Mouse (Mus musculus) telencephalon, adult 2 months (tissue): Measurements from ENCODE around the gene Mif4gd.

Experiments
- DNase-seq: peaks from one replicate; pipeline ENCODE4 v3.0.0-alpha.2; 2011; ENCODE audit warnings: low read depth, low spot score

Gene Mif4gd

DNA sequence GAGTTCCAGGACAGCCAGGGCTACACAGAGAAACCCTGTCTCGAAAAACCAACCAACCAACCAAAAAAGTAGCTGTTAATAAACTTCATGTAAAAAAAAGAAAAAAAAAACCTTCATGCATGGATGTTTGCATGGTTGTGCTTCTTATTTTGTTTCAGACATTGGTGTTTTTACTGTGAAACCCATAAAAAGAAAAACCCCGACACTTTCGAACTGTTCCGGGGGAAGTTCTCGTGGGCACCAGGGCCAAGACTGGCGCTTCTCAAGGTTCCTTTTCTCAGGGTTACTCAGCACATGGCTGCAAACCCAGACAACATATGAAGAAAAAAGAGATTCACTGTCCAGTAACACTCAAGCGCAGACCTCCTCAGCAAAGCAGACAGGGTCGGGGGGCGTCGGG lies 20.1 kb upstream of the Mif4gd start:
- no peak for DNase-seq

DNA sequence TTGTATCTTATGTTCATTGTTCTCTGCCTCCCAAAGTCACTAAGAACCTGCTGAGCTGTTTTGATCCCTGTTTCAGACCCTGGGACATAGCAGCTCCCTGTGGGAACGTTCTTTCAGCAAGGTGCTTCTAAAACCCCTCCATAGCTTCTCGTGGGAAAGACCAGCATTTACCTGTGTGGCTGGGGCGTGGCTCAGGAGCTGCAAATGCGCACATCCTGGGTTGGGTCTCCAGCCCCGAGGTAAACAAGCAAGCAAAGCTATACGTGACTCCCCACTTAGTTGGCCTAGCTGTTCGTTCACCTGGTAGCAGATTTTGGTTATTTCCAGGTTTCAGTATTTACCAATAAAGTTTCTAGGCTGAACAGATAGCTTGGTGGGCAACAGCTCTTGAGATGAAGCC lies 19.5 kb upstream of the Mif4gd start:
- DNase-seq, result no peak

DNA sequence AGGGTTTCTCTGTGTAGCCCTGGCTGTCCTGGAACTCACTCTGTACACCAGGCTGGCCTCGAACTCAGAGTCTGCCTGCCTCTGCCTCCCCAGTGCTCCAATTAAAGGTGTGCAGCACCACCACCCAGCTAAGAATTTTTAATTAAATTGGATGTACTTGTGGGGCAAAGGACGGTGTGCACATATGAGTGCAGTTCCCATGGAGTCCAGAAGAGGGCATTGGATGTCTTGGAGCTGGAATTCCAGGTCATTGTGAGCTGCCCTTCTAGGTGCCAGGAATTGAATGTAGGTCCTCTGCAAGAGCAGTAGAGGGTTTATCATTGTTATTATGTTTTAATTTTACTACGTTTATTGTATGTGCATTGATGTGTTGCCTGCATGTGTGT lies 18.7 kb upstream of the Mif4gd start:
- no peak for DNase-seq

DNA sequence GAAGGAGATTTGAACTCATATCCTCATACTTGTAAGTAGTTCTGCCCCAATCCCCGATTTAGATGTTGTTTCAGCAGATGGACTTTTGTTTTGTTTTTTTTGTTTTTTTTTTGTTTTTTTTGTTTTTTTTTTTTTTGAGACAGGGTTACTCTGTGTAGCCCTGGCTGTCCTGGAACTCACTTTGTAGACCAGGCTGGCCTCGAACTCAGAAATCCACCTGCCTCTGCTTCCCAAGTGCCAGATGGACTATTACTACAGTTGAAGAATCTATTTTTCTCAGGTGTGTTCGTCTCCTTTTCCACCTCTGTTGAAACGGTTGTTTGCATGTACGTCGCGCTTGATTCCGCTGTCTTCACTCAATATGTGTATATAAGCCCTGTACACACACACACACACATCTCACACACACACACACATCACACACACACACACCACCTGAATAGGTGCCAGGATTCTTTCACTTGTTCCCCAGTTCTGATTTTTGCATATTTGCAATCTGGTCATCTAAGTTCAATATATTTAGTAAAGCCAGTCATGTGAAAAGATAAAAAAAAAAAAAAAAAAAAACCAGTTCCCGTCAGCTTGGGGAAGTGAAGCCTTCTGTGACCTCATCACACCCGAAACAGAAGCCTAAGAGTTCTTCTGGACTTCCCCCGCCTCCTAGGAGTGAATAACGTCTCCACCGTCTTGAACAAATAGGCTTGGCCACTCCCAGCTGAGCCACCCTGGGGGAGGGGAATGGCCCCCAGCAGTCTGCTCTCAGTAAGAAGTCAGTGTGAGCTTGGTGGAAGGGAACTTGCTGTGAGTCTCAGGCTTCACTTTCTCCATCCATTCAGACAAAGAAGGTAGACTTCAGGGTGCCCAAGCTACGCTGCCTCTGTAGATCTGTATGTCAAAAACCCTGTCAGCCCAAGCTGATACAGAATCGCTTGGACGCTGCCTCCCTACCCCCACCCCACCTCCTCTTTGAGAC lies 18.0 kb upstream of the Mif4gd start:
- no peak for DNase-seq

DNA sequence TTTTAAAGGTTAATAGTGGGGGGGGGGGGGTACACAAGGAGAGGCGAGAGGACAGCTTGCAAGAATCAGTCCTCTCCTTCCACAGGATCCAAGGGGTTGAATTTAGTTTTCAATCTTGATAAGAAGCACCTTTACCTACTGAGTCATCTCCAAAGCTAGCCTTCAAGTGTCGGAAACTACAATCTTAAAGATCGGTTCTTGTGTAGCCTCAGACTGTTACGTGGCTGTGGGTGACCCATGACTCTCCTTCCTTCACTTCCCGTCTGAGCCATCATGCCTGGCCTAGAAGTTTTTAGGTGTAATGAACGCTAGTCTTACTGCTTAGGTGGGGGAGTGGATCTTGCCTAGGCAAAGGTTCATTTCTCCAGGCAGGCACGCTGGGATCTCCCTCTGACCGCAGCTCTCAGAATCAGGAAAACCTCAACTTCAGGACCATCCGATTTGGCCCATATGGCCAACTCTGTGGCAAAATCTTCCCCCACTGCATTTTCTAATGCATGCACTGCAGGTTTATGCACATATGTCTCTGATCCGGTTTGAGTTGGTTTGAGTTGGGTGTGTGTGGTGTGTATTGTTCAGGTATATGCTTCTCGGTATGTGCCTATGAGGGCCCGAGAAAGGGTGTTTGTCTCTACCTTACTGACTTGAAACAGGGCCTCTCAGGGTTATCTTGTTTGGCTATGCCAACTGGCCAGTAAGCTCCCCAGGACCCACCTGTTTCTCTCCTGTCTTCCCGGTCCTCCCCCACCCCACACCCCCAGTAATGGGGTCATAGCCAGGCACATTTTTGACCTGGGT lies 17.2 kb upstream of the Mif4gd start:
- DNase-seq, result no peak

DNA sequence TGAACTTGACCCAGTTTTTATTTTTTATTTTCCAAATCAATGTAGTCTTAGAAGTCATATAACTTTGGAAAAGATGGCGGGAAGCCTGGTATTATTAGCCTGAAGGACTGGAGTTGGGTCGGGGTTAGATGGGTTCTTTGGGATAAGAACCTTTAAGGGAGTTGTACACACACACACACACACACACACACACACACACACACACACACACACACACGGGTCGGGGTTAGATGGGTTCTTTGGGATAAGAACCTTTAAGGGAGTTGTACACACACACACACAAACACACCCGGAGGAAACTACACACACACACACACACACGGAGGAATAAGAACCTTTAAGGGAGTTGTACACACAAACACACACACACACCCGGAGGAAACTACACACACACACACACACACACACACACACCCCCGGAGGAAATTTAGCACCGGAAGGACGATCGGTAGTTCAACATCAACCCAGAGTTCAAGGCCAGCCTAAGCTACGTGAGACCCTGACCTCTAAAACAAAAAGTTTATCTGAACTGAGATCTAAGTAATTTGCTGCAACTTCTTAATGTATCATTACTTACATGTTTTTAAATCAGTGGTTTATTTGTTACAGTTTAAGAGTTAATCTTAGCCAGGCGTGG lies 15.8 kb upstream of the Mif4gd start:
- DNase-seq, result no peak

DNA sequence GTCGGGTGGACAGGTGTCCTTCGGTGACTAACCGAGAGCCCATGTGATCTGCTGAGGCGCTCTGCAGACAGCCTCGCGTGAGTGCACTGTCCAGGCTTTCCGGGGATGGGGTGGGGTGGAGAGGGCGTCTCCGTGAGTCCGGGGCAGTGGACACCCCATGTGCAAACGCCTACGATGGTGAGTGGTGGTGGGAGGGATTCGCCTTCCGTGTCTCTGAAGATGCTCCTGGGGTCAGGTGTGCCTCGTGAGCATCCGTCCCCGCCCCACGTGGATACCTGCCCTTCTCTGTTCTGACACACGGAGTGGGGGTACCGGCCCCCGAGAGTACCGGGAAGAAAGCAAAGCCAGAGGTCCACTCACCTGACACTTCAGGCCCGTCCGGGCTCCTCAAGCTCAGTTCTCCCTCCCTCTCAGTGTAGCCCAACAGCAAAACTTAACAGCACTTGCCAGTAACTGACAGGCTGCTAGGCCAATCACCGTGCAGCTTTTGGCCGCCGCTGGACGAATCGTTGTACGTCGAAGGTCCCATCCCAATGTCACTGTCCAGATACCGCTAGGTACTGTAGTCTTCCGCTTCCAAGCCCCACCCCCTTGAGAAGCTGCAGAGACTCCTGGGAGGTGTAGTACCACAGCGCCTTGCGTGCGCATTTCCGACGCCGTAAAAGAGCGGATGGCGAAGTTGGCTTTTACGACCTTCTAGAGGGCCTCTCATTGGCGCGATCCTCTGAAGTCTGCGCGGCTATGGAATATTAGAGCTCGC lies 15.1 kb upstream of the Mif4gd start, which contains the start of gene Slc25a19:
TSS of gene Slc25a19 (minus strand) at position 591 of the 760 bp plus-strand sequence.
- peak; percentile 100 for DNase-seq

DNA sequence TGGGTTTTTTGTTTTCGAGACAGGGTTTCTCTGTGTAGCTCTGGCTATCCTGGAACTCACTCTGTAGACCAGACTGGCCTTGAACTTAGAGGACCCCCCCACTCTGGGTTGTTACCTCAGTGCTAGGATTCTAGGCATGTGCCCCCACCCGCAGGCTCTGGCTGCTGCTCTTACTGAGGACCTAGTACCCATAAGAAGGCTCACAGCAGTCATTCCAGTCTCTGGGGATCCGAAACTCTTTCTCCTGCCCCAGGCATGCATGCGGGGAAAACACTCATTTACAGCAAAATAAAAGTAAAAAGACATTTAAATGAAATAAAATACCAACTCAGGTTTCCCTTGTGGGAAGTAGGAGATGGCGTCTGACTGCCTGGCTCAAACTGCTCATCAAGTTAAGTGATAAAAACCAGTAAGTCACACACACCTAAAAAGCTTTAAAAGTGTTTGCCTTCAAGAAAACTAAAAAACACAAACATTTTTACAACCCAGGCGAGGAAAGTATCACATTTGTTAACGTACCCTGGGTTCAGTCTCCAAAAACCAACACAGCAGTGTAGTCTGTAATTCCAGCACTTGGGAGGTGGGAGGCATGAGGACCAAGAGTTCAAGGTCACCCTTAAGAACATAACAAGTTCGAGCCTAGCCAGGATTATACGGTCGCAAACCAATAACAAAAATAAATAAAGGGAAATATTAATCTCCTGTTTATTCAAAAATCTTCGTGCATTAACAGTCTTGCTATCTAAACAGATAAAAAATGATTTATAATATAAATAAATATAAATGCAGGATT lies 14.3 kb upstream of the Mif4gd start:
- DNase-seq, result no peak

DNA sequence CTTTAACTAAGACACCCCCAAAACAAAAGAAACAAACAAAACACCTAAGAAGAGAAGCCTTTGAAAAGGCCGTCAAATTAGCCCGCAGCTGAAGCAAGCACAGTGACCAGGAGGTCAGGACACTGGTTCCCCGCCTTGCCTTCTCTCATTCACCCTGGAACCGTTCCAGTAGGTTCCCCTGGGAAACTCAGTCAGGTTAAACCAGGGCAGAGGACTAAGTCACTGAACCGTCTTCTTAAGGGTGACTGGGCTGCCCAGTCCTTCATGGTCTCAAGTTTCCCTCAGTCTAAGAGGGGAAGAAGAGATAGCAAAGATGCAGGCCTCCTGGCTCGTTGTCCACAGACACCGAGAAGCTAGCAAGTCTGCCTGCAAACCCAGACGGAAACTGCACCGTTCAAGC lies 13.1 kb upstream of the Mif4gd start:
- no peak for DNase-seq

DNA sequence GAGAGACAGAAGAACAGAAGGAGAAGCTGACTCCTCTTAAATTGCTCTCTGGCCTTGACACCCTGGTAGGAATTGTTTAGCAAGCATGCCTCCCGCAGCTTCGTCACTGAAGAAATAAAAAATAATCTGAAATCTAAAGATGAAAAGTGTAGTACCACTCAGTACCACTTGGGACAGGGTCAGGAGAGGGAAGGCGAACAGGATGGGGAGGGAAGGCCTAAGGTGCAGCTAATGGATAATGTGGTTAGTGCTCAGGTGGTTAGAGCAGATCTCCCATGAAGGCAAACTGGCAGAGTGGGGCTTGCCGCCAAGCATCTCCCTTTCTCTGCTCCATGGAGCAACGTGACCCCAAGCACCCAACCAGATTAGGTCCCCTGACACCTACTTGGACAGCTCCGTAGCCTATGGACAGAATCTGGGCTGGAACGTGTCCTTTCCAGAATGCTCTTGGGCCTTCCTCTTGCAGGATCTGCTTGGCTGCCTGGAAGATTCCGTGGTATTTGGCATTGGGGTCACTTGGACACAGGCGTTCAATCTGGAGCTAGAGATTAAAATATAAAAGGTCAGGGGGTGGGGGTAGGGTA lies 10.8 kb upstream of the Mif4gd start:
- DNase-seq, result no peak

DNA sequence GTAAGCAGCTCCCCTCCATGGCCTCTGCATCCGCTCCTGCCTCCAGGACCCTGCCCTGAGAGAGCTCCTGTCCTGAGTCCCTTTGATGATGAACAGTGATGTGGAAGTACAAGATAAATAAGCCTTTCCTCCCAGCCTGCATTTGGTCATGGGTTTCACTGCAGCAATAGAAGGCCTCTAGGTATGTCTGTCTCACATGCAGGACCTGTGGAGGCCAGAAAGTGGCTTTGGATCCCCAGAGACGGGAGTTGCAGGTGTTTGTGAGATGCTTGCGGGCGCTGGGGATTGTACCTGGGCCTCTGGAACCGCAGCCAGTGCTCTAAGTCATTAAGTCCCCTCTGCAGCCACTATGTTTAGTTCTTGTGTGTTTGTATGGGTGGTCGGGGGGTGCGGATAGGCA lies 7.2 kb upstream of the Mif4gd start:
- DNase-seq, result no peak

DNA sequence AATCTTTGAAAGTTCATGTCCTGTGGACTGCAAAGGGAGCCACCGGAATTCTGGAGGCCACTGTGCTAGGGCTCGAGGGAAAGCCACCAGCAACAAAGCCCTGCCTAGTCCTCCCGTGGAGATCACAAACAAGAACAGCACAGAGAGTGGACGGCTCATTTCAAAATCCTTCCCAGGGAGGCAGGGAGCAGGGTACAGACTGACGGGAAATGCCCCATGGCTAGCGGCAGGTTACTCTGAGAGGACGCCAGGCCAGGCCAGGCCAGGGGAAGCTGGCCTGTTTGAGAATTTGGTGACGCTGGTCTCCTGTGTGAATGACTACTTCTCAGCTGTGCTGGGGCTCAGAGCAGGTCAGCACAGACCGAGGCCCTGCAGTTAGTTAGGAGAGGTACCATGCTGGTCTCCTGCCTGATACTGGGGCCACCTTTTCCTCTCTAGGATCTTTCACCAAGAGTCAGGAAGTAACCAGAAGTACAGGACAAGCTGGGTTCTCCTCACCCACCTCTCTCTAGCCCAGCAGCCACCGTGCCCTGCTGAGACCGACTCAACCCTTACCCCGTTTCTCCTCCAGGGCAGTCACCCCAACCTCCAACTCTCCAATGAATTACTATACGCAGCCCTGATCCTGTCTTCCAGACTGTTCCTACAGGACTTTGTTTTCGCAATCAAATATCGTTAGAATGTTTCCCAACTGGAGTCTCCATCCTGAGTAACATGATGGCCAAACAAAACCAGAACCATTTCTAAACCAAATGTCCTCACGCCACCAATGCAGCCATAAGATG lies 6.2 kb upstream of the Mif4gd start:
- DNase-seq, result no peak

DNA sequence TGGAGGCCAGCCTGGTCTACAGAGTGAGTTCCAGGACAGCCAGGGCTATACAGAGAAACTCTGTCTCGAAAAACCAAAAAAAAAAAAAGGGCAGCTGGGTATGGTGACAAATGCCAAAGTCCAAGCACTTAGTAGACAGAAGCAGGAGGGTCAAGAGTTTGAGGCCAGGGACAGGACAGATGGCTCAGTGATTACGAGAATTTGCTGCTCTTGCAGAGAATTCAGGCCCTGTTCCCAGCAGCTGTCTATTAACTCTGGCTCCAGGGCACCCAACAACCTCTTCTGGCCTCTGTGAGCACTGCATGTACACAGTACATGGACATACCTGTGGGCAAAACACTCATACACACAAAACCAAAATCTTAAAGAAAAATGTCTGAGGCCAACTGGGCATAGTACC lies 5.2 kb upstream of the Mif4gd start:
- DNase-seq, result no peak

DNA sequence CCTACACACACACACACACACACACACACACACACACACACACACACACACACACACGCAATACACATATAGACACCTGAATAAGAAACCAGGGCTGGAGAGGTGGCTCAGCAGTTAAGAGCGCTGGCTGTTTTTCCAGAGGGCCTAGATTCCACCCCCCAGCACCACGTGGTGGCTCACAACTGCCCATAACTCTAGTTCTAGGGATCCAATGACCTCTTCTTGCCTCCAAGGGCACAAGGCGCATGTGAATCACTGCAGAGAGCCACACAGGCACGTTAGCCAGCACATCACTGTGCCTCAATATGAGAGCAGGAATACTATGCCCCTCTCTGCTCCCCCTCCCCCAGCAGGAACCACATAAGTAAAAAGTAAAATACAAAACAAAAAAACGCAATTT lies 4.1 kb upstream of the Mif4gd start:
- no peak for DNase-seq

DNA sequence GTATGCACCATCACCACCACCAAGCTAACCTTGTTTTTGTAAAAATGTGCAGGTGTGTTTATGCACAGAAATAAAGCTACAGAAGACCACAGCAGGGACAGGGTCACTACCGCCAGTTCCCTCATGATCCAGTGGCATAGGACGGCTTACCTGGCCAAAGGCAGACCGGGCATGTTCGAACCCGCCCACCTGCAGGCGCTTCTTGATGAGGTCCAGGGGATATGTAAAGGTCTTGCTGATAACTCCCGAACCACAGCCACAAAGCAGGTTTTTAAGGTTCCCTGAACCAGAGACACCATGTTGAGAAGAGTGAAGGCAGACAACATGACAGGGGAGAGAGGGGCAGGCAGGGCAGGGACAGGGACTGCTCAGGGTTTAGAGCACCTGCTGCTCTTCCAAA lies 3.6 kb upstream of the Mif4gd start:
- DNase-seq, result no peak

DNA sequence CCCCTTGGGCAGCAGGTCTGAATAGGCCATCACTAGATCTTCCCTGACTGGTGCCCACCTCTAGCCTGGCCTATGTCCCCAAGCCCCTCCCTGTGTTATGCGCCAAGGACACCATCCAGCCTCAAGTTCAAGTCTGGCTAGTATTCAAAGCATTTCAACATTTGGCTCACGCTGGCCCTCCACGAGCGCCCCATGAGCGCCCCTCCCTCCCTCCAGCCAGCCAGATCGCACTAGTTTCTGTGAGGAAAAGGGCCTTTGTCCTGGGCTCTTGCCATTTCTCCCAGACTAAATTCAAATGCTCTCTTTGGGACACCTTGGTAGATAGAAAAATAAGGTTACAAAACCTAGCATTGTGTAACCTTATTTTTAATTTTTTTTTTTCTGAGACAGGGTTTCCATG lies 3.1 kb upstream of the Mif4gd start:
- DNase-seq, result no peak

DNA sequence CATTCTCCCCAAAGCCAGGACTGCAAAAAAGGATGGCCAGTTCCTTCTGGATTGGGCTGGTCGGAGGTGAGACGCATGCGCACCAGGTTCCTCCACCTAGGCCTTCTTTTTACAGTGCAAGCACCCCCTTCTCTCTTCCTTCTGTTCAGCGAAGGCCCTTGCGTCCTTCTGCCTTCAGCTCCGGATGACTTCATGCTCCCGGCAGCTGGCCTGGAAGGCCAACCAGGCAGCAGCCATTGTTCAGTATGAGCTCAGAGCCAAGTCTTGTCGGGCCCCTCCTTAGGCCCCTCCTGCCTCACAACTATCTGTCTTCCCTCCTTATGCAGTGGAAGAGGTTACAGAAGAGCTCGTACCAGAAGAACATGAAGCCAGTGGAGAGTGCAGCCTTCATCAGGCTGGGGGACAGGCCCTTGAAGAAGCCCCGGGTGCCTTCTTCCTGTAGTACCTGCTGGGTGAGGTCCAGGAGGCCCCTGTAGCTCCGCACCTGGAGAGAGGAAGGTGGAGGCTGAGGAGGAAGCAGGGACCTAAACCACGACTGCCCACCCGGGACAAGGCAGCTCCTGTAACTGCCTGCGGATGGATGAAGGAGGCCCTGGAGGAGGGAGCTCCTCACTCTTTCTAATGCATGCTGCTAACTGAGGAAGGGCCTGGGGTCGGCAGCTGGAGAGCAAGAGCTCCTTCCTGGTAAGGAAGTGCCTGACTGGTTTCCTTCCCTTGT lies 2.5 kb upstream of the Mif4gd start:
- DNase-seq, result no peak

DNA sequence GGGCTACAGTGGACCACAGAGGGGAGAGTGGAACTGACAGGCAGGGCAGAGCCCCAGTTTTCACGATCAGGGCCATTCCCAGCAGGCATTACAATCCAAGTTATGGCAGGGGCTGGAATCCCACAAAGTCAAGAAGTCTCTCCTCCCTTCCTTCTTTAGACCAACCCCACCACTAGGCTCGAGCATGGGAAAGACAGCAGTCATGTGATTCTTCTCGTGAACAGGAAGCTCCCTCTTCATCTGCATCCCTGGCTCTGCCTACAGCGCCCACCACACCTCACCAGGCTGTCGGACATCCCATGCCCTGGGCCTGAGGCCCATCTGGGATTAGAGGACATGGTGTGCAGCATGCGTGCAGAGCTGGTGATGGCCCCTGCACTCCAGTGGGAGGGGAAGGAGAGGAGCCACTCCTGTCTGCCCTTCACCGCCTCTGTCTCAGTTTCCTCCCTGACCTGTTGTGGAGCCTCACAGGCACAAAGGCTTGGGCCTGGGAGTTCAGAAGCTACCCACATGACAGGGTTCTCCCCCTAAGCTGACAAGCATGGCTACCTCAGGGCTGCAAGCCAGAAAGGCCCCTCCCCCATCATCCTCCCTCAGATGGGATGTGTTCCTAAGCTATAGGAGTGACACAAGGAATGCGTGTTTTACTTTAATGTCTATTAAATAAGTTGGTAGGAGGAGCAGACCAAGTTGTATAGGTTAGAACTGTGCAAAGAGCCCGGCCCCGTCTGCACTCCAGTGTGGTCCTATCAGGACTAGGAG lies 1.8 kb upstream of the Mif4gd start:
- DNase-seq, result no peak
